Mouse (Mus musculus): ENCODE measurements at regions not wholly inside any gene's neighbourhood (a gene's known extent, or its start where the extent isn't known, plus 50 kb on each side); places are given as distances from the start of the nearest gene placed in this dataset.

DNA sequence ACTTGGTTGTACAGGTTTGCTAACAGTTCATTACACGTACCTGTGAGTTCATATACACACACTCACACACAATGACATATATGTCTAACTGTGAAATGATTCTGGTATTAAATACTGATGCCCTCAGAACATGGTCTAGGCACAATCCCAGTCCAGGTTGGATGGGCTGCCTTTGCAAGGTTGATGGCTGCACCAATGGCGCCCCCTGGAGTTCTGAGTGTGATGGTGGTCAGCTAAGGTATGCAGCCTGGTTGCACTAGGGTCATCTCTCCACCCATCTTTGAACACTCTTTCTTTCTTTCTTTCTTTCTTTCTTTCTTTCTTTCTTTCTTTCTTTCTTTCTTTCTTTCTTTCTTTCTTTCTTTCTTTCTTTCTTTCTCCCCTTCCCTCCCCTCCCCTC lies 67.8 kb upstream of the Mycn start:
- H3K27me3 ChIP-seq (ENCODE audit: control insufficient read depth, insufficient read depth, low read length): no peaks in the 10 kb centered on the region
- no peak overlapping the region for H3K27ac ChIP-seq (ENCODE audit: control insufficient read depth, insufficient read depth, low read depth, low read length)
- H3K36me3 ChIP-seq (ENCODE audit: control insufficient read depth, insufficient read depth, low read length): no peaks in the 10 kb centered on the region
- H3K4me3 ChIP-seq (ENCODE audit: control insufficient read depth, low read depth, low read length): no peak overlapping the region
- no peaks in the 10 kb centered on the region for H3K4me1 ChIP-seq (ENCODE audit: control insufficient read depth, insufficient read depth, low read length)
- TF ChIP-seq POLR2A (IDR thresholded peaks at IDR 0.05; ENCODE audit: control insufficient read depth, low read depth, low read length) (no peak), CTCF (IDR thresholded peaks at IDR 0.05; ENCODE audit: control insufficient read depth, insufficient read depth, insufficient replicate concordance, low read depth, low read length) (peak; percentile 56; the same call in 1 of the 2 replicates)

DNA sequence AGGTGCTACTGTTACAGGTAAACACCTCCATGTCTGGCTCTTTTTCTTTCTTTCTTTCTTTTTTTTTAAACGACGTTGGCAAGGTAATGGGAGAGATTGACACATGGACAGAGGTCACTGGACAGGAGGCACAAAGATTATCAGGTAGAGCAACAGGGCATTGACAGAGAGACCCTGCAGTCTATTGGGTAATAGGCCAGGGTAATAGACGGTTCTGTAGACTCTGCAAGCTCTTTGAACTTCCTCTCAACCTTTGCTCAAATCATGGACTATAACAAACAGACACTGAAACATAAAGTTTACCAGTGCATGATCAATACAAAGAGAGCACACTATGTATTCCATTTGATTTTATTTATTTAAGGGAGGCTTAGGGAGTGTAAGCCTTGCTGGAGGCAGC lies 61.0 kb upstream of the Mycn start:
- Histone ChIP-seq H3K27ac (ENCODE audit: control insufficient read depth, insufficient read depth, low read depth, low read length) (no peak overlapping the region), H3K4me3 (ENCODE audit: control insufficient read depth, low read depth, low read length) (no peak overlapping the region), H3K27me3 (ENCODE audit: control insufficient read depth, insufficient read depth, low read length) (no peaks in the 10 kb centered on the region), H3K36me3 (ENCODE audit: control insufficient read depth, insufficient read depth, low read length) (no peaks in the 10 kb centered on the region), H3K4me1 (ENCODE audit: control insufficient read depth, insufficient read depth, low read length) (no peaks in the 10 kb centered on the region)
- TF ChIP-seq POLR2A (IDR thresholded peaks at IDR 0.05; ENCODE audit: control insufficient read depth, low read depth, low read length) (no peak), CTCF (IDR thresholded peaks at IDR 0.05; ENCODE audit: control insufficient read depth, insufficient read depth, insufficient replicate concordance, low read depth, low read length) (no peak)

DNA sequence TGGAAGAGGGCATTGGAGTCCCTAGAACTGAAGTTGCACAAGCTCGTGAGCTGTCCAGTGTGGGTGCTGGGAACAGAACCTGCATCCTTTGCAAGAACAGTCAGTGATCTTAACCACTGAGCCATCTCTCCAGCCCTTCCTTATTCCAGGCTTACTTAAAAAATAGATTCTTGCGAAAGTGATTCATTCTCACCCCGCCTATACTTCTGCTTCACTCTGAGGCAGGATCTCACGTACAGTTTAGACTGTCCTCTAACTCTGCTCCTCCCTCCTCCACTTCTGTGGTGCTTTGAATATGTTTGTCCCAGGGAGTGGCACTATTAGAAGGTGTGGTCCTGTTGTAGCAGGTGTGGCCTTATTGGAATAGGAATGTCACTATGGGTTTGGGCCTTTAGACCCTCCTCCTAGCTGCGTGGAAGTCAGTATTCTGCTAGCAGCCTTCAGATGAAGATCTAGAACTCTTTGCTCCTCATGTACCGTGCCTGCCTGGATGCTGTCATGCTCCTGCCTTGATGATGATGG lies 60.4 kb upstream of the Mycn start:
- TF ChIP-seq POLR2A (IDR thresholded peaks at IDR 0.05; ENCODE audit: control insufficient read depth, low read depth, low read length) (no peak), CTCF (IDR thresholded peaks at IDR 0.05; ENCODE audit: control insufficient read depth, insufficient read depth, insufficient replicate concordance, low read depth, low read length) (no peak)
- no peak overlapping the region for H3K27ac ChIP-seq (ENCODE audit: control insufficient read depth, insufficient read depth, low read depth, low read length)
- no peak overlapping the region for H3K4me3 ChIP-seq (ENCODE audit: control insufficient read depth, low read depth, low read length)
- H3K4me1 ChIP-seq (ENCODE audit: control insufficient read depth, insufficient read depth, low read length): no peaks in the 10 kb centered on the region
- no peaks in the 10 kb centered on the region for H3K27me3 ChIP-seq (ENCODE audit: control insufficient read depth, insufficient read depth, low read length)
- no peaks in the 10 kb centered on the region for H3K36me3 ChIP-seq (ENCODE audit: control insufficient read depth, insufficient read depth, low read length)

DNA sequence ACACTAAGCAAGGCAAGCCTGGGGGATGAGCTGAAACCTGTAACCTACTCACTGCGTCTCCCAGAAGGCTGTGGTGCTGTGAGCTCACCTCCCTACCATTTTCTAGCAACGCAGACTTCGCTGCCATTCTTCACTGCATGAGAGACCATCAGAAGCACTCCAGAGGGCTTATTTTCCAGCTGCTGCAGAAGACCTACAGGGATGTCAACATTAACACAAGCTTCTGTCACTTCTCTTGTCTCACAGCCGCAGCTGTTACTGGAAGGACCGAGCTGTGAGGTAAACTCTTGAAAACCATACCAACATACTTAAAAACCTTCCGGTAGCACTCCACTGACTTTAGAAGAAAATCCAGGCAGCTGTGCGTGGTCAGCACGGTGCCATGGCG lies 54.3 kb upstream of the Mycn start:
- no peak overlapping the region for H3K4me3 ChIP-seq (ENCODE audit: control insufficient read depth, low read depth, low read length)
- no peaks in the 10 kb centered on the region for H3K4me1 ChIP-seq (ENCODE audit: control insufficient read depth, insufficient read depth, low read length)
- TF ChIP-seq CTCF (IDR thresholded peaks at IDR 0.05; ENCODE audit: control insufficient read depth, insufficient read depth, insufficient replicate concordance, low read depth, low read length) (no peak), POLR2A (IDR thresholded peaks at IDR 0.05; ENCODE audit: control insufficient read depth, low read depth, low read length) (no peak)
- no peaks in the 10 kb centered on the region for H3K27me3 ChIP-seq (ENCODE audit: control insufficient read depth, insufficient read depth, low read length)
- H3K36me3 ChIP-seq (ENCODE audit: control insufficient read depth, insufficient read depth, low read length): no peaks in the 10 kb centered on the region
- H3K27ac ChIP-seq (ENCODE audit: control insufficient read depth, insufficient read depth, low read depth, low read length): no peak overlapping the region

DNA sequence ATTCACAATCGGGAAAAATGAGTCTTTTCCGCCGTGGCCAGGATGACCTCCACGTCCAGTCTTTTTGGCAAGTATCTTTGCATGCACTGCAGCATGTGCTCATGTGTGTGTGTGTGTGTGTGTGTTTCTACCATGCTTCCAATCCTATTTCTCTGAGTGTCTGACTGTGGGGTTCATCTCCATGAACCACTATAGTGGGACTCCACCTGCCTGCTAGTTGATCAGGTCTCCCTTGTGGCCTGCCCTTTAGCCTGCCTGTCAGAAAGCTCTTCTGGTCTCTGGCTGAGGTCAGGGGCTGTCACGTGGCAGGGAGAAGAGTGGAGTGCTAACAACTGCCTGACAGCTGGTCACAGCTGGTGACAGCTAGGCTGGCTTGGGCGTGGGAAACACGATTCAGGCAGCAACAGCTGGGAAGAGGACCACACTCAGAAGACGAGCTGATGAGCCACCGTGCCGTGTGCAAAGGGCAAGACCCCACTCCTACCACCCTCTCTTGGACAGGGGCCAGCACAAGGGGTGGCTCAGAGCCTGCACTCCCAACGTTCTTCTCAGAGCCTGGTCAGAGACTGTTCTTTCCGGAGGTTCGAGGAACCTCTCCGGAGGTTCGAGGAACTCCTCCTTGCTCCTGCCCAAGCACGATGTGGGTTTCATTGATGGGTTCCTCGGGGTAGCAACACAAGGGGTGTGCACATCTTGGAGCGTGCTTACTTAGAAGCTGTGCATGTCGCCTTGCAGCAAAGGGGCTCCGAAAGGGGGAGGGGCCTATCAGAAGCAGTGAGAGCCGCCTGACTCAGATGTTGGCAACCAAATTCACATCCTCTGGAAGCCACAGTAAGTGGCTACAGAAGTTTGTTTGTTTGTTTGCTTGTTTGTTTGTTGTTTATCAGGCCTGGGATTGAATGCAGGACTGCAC lies 53.6 kb upstream of the Mycn start:
- no peaks in the 10 kb centered on the region for H3K36me3 ChIP-seq (ENCODE audit: control insufficient read depth, insufficient read depth, low read length)
- no peaks in the 10 kb centered on the region for H3K27me3 ChIP-seq (ENCODE audit: control insufficient read depth, insufficient read depth, low read length)
- no peaks in the 10 kb centered on the region for H3K4me1 ChIP-seq (ENCODE audit: control insufficient read depth, insufficient read depth, low read length)
- no peak overlapping the region for H3K4me3 ChIP-seq (ENCODE audit: control insufficient read depth, low read depth, low read length)
- H3K27ac ChIP-seq (ENCODE audit: control insufficient read depth, insufficient read depth, low read depth, low read length): no peak overlapping the region
- no peak for TF ChIP-seq CTCF (IDR thresholded peaks at IDR 0.05; ENCODE audit: control insufficient read depth, insufficient read depth, insufficient replicate concordance, low read depth, low read length)
- no peak for TF ChIP-seq POLR2A (IDR thresholded peaks at IDR 0.05; ENCODE audit: control insufficient read depth, low read depth, low read length)

DNA sequence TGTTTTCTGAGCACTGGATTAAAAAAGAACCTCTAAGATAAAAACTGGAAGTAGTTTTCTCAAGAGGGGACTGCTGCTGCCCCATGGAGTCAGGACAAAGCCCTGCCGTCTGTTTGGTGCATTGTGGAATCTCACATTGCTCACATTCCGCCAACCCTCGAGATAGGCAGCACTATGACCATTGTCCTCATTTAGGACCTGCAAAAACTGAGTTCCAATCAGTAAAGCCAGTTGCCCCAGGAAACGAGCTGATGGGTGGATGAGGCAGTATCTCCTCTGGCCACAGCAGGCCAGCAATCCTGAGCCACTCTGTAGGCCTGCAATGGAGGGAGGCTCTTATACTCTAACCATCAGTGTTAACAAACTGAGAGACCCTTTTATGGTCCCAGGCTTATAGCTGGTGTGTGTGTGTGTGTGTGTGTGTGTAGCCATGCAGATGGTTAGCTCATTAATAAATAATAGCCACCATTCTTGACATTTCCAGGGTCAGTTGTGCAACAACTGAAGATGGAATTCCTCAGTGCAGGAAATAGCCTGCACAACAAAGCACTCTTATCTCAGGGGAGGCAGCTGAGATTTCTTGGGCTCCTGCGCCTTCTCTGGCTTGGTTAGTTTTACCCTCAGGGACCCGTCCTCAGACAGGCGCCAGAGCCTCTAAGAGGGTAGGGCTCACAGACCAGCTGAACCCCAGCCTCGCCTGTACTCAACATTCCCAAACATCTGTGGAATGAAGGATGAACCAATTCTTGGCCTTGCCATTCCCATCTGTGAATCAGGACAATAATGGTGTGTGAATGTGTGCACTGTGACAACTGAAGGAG lies 52.4 kb upstream of the Mycn start:
- TF ChIP-seq POLR2A (IDR thresholded peaks at IDR 0.05; ENCODE audit: control insufficient read depth, low read depth, low read length): no peak
- Histone ChIP-seq H3K36me3 (ENCODE audit: control insufficient read depth, insufficient read depth, low read length) (no peaks in the 10 kb centered on the region), H3K27ac (ENCODE audit: control insufficient read depth, insufficient read depth, low read depth, low read length) (no peak overlapping the region), H3K27me3 (ENCODE audit: control insufficient read depth, insufficient read depth, low read length) (no peaks in the 10 kb centered on the region), H3K4me1 (ENCODE audit: control insufficient read depth, insufficient read depth, low read length) (no peaks in the 10 kb centered on the region), H3K4me3 (ENCODE audit: control insufficient read depth, low read depth, low read length) (no peak overlapping the region)

All from testis, adult 2 months (tissue).